ENCODE assay signal across 14 mouse cellular contexts in genomic region chr16:79590891-79591290, GRCm38 (mm10).
"Had no signal": no experiment of that assay in that cellular context is flagged by ENCODE, and none has a peak within 500 bp of the region (broad histone marks: within the 10 kb centered on the region; RNA-seq: fewer than 3 reads in every experiment).

No protein-coding gene starts in this region.

- H3K9me3 ChIP-seq: liver, embryonic 12.5 days; midbrain, embryonic 15.5 days; neural tube, embryonic 13.5 days; stomach, embryonic 15.5 days had no signal

- H3K9ac ChIP-seq: liver, embryonic 12.5 days; lung, embryonic 14.5 days; midbrain, embryonic 15.5 days; neural tube, embryonic 13.5 days; stomach, embryonic 15.5 days had no signal

- DNase-seq: kidney, adult 2 months; kidney, postnatal 10 days; lung, embryonic 14.5 days; lung, postnatal 10 days; lung, postnatal 4 days; retina, postnatal 1 day; thymus, adult 2 months; thymus, postnatal 25 days had no signal

- H3K4me2 ChIP-seq: liver, embryonic 12.5 days; lung, embryonic 14.5 days; midbrain, embryonic 11.5 days; midbrain, embryonic 15.5 days; neural tube, embryonic 13.5 days; stomach, embryonic 15.5 days had no signal

- H3K27ac ChIP-seq: layer of hippocampus, adult 2 months; liver, embryonic 12.5 days; midbrain, embryonic 15.5 days; neural tube, embryonic 13.5 days; stomach, embryonic 15.5 days had no signal

- H3K4me1 ChIP-seq: liver, embryonic 12.5 days; midbrain, embryonic 15.5 days; neural tube, embryonic 13.5 days; stomach, embryonic 15.5 days had no signal

- H3K27me3 ChIP-seq: liver, embryonic 12.5 days; midbrain, embryonic 15.5 days; neural tube, embryonic 13.5 days; stomach, embryonic 15.5 days had no signal

- ATAC-seq: liver, embryonic 12.5 days; midbrain, embryonic 15.5 days had no signal

- H3K36me3 ChIP-seq: liver, embryonic 12.5 days; midbrain, embryonic 15.5 days; neural tube, embryonic 13.5 days; stomach, embryonic 15.5 days had no signal

- H3K4me3 ChIP-seq: layer of hippocampus, adult 2 months; liver, embryonic 12.5 days; midbrain, embryonic 15.5 days; neural tube, embryonic 13.5 days; stomach, embryonic 15.5 days had no signal
